Mouse (Mus musculus) G1E (cell line): ENCODE results near the gene Gabrp.

Source experiments
- CTCF ChIP-seq: IDR thresholded peaks from 2 replicates; pipeline ENCODE4 v1.5.1; 2012; ENCODE audit warnings: low read depth, low read length, inconsistent platforms, mixed read lengths
- GATA1 ChIP-seq: IDR thresholded peaks from 2 replicates; pipeline ENCODE4 v1.6.1; 2012; ENCODE audit warnings: borderline replicate concordance, low read length, inconsistent platforms, mixed read lengths
- POLR2AphosphoS5 ChIP-seq: IDR thresholded peaks from 2 replicates; pipeline ENCODE4 v1.6.1; 2012; ENCODE audit warnings: low read depth, low read length, inconsistent platforms; ENCODE audit not compliant: insufficient replicate concordance
- TAL1 ChIP-seq: conservative IDR thresholded peaks from 2 replicates; pipeline ENCODE4 v1.6.1; 2012; ENCODE audit warnings: low read depth, low read length, inconsistent platforms, mixed read lengths

- TF ChIP-seq TAL1 (no peak), CTCF (no peak), POLR2AphosphoS5 (no peak), GATA1 (no peak)
Observed at GRCm38 (mm10) chr11:33550861-33551560, 27.7 kb downstream of the Gabrp start.
